Mouse (Mus musculus) 3134 (cell line): ENCODE data around the gene Catsper4.
"Not testable (repeated sequence)": the region's sequence is repeated elsewhere in the genome, so short reads cannot be mapped to it uniquely, and the experiment has no call there.

Experiments used
- DNase-seq: peaks from one replicate; pipeline ENCODE4 v3.0.0-alpha.2; 2011; ENCODE audit warnings: low spot score; ENCODE audit not compliant: insufficient read length; ENCODE audit errors: extremely low read depth

The Catsper4 gene

GRCm38 (mm10) chr4:134227194-134227593, at the start of gene Catsper4:
Gene Catsper4, minus strand, starts transcription at chr4:134227383.
- no peak for DNase-seq

- DNase-seq, result no peak
Measured at GRCm38 (mm10) chr4:134273417-134274345, 46.5 kb upstream of the Catsper4 start.

GRCm38 (mm10) chr4:134272731-134273416, 45.7 kb upstream of the Catsper4 start:
- no peak for DNase-seq

GRCm38 (mm10) chr4:134271979-134272378, 44.8 kb upstream of the Catsper4 start:
- no peak for DNase-seq

GRCm38 (mm10) chr4:134269622-134270021, 42.4 kb upstream of the Catsper4 start:
- not testable (repeated sequence) for DNase-seq

- no peak for DNase-seq
Measured at GRCm38 (mm10) chr4:134268102-134268655, 41.0 kb upstream of the Catsper4 start.

GRCm38 (mm10) chr4:134265860-134266585, 38.8 kb upstream of the Catsper4 start:
- DNase-seq, result no peak

- no peak for DNase-seq
Measured at GRCm38 (mm10) chr4:134263191-134263590, 36.0 kb upstream of the Catsper4 start.

GRCm38 (mm10) chr4:134258354-134258753, 31.2 kb upstream of the Catsper4 start:
- DNase-seq, result no peak

- no peak for DNase-seq
Measured at GRCm38 (mm10) chr4:134257198-134258009, 30.2 kb upstream of the Catsper4 start.

GRCm38 (mm10) chr4:134256407-134257197, 29.4 kb upstream of the Catsper4 start:
- DNase-seq, result no peak

- DNase-seq, result no peak
Measured at GRCm38 (mm10) chr4:134255854-134256253, 28.7 kb upstream of the Catsper4 start.

GRCm38 (mm10) chr4:134254835-134255234, 27.7 kb upstream of the Catsper4 start:
- DNase-seq, result no peak

GRCm38 (mm10) chr4:134253722-134254324, 26.6 kb upstream of the Catsper4 start, which contains the start of gene Grrp1:
Gene Grrp1, minus strand, starts transcription at chr4:134254106.
- no peak for DNase-seq

- DNase-seq, result no peak
Measured at GRCm38 (mm10) chr4:134252911-134253721, 25.9 kb upstream of the Catsper4 start.

- no peak for DNase-seq
Measured at GRCm38 (mm10) chr4:134252131-134252910, 25.1 kb upstream of the Catsper4 start.
